Mouse (Mus musculus) intestine, embryonic 14.5 days (tissue): ENCODE results near the gene Fkbp8. TPM values are rescaled to one million over a fixed set of nuclear protein-coding genes. Genes with fewer than 3 reads are reported as not detected.

ENCODE experiments used
- ATAC-seq: fragments of 200-750 bp; cut with Nextera tagmentation; replicated peaks from 2 replicates; pipeline ENCODE4 v1.8.0; 2017; ENCODE audit warnings: low read depth, moderate number of reproducible peaks, moderate TSS enrichment, moderate library complexity; ENCODE audit not compliant: low FRiP score, low TSS enrichment
- DNase-seq: peaks from one replicate; pipeline ENCODE4 v3.0.0-alpha.2; 2018; ENCODE audit warnings: low spot score
- H3K27ac ChIP-seq: fragments of 300-500 bp; sonication (generic); 2 replicates; pipeline ENCODE4 v1.5.1; 2014; ENCODE audit warnings: low read depth, mild to moderate bottlenecking, control low read depth
- H3K27me3 ChIP-seq: fragments of 300-500 bp; sonication (generic); replicated peaks from 2 replicates; pipeline ENCODE4 v1.6.1; 2014; ENCODE audit warnings: low read length, control low read depth; ENCODE audit not compliant: control insufficient read depth, insufficient read depth
- H3K36me3 ChIP-seq: fragments of 300-500 bp; sonication (generic); 2 replicates; pipeline ENCODE4 v1.6.1; 2014; ENCODE audit warnings: low read length, control low read depth; ENCODE audit not compliant: control insufficient read depth, insufficient read depth
- H3K4me1 ChIP-seq: fragments of 300-500 bp; sonication (generic); replicated peaks from 2 replicates; pipeline ENCODE4 v1.6.1; 2014; ENCODE audit warnings: low read length, control low read depth, mixed read lengths; ENCODE audit not compliant: control insufficient read depth, insufficient read depth
- H3K4me2 ChIP-seq: fragments of 300-500 bp; sonication (generic); 2 replicates; pipeline ENCODE4 v1.6.1; 2014; ENCODE audit warnings: low read length
- H3K4me3 ChIP-seq: fragments of 300-500 bp; sonication (generic); 2 replicates; pipeline ENCODE4 v1.5.1; 2014; ENCODE audit warnings: low read depth, low read length, control low read depth, mixed read lengths
- H3K9ac ChIP-seq: fragments of 300-500 bp; sonication (generic); 2 replicates; pipeline ENCODE4 v1.6.1; 2014; ENCODE audit warnings: mild to moderate bottlenecking, low read length
- H3K9me3 ChIP-seq: fragments of 300-500 bp; sonication (generic); 2 replicates; pipeline ENCODE4 v1.6.1; 2016; ENCODE audit warnings: low read length, control low read depth; ENCODE audit not compliant: control insufficient read depth
- WGBS: fragments of 180-500 bp; shearing (Covaris S2); extraction: QIAGEN DNeasy Blood & Tissue Kit; methylation state at CpG from one replicate; pipeline ENCODE4 v1.1.7; 2014; 5-methylcytosine and 5-hydroxymethylcytosine counted together
- polyA plus RNA-seq: library from polyadenylated mRNA; unstranded; fragments of >200 nt; fragmentation: Nextera tagmentation; extraction: Ambion mirVana; gene quantifications from 2 replicates; pipeline ENCODE4 v1.2.1, GENCODE M21; 2014

Fkbp8 gene
- polyA plus RNA-seq, 1 experiment from 2014 or later: 278 TPM

DNA sequence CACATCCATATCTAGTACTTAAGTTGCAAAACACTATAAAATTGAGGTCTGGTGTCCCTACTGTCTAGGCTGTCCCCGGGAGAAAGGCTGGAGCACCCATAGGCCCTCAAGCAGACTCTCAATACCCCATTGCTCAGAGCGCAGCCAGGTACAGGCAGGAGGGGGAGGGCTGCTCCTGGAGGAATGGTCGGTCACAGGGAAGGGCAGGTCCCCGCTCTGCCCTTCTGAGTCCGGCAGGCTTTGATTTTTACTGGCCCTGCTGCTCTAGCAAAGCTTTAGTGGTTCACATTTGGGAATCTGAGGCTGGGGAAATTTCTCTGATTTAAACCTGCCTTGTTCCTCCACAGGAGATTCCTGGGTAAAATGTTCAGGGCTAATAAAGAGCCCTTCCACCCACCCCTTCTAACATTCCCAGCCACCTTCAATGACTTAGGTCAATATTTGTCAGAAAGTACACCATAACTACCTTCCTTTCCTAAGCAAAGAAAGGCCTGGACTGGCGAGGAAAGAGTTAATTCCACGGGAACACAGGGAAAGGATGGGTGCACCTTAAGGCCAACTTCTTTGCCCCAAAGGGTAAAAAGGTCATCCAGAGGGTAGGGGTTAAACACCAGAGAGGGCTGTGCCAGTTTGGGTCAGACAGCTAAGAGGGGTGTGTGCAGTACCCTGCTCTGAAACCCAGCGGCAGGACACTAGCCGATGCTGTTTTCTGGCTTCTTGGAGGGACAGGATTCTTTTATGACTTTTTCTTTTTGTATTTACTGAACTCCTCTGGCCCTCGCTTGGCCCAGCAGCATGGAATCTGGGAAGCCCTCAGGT is 37.3 kb upstream of the Fkbp8 start:
- DNase-seq (no peak), ATAC-seq (no peak)
- Histone ChIP-seq H3K9me3 (no peaks in the 10 kb centered on the region), H3K36me3 (no peaks in the 10 kb centered on the region), H3K4me2 (peak overlapping the region; percentile 49; the same call in 1 of the 2 replicates), H3K4me3 (no peak overlapping the region), H3K4me1 (peaks cover 31% of the 10 kb centered on the region), H3K27ac (no peak overlapping the region), H3K9ac (no peak overlapping the region), H3K27me3 (peaks cover 100% of the 10 kb centered on the region)
- 13% methylated on average over 10 of the region's 10 CpGs for WGBS

DNA sequence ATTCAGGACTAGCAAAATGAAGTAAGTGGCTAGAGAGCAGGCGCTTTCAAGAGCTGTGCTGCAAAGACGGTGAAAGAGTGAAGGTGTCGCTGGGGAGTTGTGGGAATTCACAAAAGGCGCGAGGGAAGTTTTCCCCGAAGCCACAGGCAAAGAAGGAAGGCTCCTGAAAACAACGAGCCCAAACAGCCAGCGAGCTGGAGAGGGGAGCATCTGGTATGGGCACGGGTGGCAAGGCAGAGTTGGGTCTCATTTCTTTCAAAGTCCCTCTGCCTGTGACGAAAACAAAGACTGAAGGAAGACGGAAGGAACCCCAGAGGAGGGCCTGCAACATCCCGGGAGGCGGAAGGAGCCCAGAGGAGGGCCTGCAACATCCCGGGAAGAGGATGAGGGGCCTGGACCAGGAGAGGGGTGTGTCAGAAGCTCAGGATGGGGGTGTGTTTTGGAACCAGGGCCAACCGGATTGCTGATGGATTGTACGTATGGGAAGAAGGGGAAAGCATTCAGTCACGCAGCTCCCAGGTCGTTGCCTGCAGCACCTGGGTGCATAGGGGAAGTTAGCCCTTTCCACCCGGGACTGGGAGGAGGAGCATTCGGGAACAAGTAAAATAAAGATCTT is 36.5 kb upstream of the Fkbp8 start:
- Histone ChIP-seq H3K4me1 (peaks cover 31% of the 10 kb centered on the region), H3K27ac (no peak overlapping the region), H3K4me2 (no peak overlapping the region), H3K27me3 (peaks cover 100% of the 10 kb centered on the region), H3K9me3 (no peaks in the 10 kb centered on the region), H3K4me3 (no peak overlapping the region), H3K36me3 (no peaks in the 10 kb centered on the region), H3K9ac (no peak overlapping the region)
- 4% methylated on average over 20 of the region's 20 CpGs for WGBS
- ATAC-seq (no peak), DNase-seq (no peak)

DNA sequence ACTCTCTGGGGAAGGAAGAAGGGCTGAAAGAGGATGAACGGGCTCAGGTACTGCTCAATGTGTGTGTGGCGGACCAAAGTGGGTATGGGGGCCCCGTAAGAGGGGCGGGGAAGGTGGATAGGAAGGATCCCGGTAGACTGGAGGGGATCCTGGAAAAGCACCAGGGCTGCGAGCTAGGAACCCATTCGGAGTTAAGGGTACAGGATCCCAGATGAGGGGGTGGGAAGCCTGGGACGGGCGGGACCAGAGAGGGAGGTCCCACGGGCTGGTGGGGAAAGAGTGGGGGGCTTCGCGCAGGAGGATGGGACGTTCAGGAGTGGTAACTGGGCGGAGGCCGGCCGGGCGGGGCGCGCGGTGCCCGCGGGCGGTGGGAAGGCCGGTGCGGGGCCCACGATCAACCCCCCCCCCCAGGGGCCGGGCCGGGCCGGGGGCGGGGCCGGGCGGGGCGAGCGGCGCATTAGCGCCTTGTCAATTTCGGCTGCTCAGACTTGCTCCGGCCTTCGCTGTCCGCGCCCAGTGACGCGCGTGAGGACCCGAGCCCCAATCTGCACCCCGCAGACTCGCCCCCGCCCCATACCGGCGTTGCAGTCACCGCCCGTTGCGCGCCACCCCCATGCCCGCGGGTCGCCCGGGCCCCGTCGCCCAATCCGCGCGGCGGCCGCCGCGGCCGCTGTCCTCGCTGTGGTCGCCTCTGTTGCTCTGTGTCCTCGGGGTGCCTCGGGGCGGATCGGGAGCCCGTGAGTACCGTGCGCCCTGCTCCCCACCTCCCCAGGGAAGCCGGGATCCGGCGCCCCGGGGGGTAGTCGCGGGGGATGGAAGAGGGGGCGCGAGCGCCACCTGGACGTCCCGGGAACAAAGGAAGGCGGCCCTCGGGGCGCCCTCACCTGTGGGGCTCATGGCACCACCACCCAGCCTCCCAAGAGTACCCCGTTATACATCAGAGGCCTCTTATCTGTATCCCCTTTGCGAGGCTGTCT is 34.6 kb upstream of the Fkbp8 start, which contains the start of gene Crlf1:
Gene Crlf1 (plus strand): TSS at position 495 of the 977 bp plus-strand sequence.
- WGBS: under 1% methylated on average over 61 of the region's 93 CpGs
- no peak for DNase-seq

DNA sequence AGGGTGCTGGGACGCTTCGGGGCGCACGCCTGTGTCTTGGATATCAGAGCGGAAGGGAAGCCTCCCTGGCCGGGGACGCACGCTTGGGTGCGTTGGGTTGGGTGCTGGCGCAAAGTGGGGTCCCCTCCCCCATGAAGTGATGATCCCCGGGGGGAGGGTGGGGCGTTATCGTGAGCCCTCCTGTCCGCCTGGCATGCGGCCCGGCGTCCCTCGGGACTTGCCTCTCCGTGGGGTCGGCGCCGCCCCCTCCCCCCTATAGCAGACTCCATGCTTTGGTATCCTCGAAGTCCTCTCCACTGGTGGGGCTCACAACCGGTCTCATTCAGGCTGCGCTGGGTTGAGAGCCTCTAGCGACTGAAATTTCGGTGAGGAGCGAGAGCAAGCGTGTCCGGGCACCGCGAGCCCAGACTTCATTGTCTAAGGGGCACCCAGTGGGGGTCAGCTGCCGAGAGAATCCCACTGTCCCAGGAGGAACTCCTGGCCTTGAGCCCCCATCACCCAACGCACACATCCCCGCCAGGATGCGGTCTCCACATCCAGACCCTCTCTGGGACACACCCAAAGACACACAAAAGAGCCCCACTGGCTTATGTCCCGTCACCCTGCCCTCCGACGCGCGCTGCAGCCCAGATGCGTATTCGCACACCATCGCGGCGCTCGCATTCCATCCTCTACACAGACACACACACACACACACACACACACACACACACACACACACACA is 33.7 kb upstream of the Fkbp8 start:
- Histone ChIP-seq H3K4me3 (peak overlapping the region; percentile 33), H3K27me3 (peaks cover 99% of the 10 kb centered on the region), H3K4me1 (peaks cover 23% of the 10 kb centered on the region), H3K9ac (no peak overlapping the region), H3K9me3 (no peaks in the 10 kb centered on the region), H3K4me2 (peak overlapping the region; percentile 70; the same call in 1 of the 2 replicates), H3K27ac (no peak overlapping the region), H3K36me3 (no peaks in the 10 kb centered on the region)
- ATAC-seq (no peak), DNase-seq (no peak)
- 2% methylated on average over 47 of the region's 47 CpGs for WGBS

More for the DNA sequence above, 34.6 kb upstream of the Fkbp8 start, which contains the start of gene Crlf1:
- Histone ChIP-seq H3K4me1 (peaks cover 31% of the 10 kb centered on the region), H3K27me3 (peaks cover 100% of the 10 kb centered on the region), H3K27ac (no peak within 1 kb of the TSS), H3K4me2 (peak within 1 kb of the TSS; percentile 70), H3K36me3 (no peaks in the 10 kb centered on the region), H3K9ac (no peak within 1 kb of the TSS; the same call in 1 of the 2 replicates), H3K9me3 (no peaks in the 10 kb centered on the region), H3K4me3 (peak within 1 kb of the TSS; percentile 33)
- no peak; the same call in 1 of the 2 replicates for ATAC-seq

DNA sequence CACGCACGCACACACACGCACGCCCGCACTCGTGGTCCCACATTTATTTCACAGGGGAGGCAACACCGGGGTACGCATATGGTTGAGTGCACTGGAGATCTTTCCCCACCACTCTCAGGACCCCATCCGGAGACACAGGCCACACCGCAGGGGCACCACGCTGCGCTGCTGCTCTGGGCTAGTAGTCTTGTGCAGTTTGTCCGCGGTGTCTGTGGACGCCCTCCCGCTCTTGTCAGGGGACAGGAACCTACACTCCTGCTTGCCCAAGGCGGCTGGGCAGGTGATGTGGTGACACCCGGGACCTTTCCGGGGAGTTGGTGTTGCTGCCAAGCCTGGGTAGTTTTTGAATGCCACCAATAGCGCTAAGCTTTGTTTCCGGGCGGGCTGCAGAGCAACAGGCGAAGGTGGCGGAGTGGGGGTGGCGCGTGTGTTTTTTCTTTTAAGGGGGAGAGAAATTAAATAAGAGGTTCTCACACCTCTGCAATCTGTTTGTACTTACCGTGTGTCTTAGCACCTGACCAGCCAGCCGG is 33.0 kb upstream of the Fkbp8 start:
- H3K27ac ChIP-seq: no peak overlapping the region
- DNase-seq (no peak), ATAC-seq (no peak)
- H3K4me2 ChIP-seq: no peak overlapping the region
- H3K4me3 ChIP-seq: no peak overlapping the region
- no peaks in the 10 kb centered on the region for H3K9me3 ChIP-seq
- no peak overlapping the region for H3K9ac ChIP-seq
- H3K36me3 ChIP-seq: no peaks in the 10 kb centered on the region
- 2% methylated on average over 28 of the region's 28 CpGs for WGBS
- H3K27me3 ChIP-seq: peaks cover 99% of the 10 kb centered on the region
- H3K4me1 ChIP-seq: peaks cover 18% of the 10 kb centered on the region

DNA sequence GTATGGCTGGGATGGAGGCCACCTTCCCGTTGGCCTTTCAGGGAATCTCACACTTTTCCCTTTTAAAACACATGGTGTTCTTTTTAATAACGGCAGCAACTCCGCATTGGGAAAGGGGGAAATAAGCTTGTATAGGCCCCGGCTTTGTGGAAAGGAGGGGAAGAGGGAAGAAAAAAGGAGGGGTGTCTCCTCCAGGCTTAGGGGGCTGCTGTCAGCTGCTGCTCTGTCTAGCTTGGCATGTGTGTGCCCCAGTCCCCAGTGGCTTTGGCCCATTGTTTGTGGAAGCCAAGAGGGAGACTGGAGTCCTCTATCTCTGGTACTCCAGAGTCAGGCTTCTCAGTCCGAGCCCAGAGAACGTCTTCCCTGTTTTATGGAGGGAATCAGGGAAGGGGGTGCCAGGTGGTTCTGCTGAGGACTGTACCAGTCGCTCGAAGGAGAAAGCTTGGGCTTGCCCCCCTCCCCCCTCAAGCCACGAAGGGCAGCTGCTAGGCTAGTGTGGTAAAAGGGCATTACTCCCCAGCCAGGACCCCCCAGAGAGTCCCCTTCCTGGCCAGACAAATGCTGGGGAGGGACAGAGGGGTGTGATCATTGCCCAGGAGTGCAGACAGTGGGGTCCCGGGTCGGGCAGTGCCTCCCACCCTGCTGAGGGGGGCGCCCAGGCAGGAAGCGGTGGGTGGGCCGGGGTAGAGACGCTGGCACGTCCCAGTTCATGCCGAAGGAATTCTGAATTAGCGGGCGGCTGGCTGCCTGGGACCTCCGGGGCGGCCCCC is 32.3 kb upstream of the Fkbp8 start:
- 2% methylated on average over 21 of the region's 21 CpGs for WGBS
- Histone ChIP-seq H3K4me2 (no peak overlapping the region), H3K27ac (no peak overlapping the region), H3K36me3 (no peaks in the 10 kb centered on the region), H3K9me3 (no peaks in the 10 kb centered on the region), H3K4me1 (peaks cover 11% of the 10 kb centered on the region), H3K4me3 (no peak overlapping the region), H3K9ac (no peak overlapping the region), H3K27me3 (peaks cover 99% of the 10 kb centered on the region)
- ATAC-seq (no peak), DNase-seq (no peak)

DNA sequence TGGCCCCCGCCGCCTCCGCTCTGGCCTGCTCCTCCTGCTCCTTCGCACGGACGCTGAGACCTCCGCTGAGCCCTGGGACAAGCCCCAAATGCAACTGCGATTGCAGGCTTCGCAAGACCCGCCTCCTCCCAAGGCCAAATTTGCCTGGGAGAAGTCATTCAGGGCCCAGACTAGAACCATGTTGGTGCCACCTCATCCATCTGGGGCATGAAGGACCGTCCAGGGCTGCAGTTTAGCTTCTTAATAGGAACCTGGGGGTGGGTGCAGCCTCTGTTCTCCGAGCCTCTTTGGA is 31.8 kb upstream of the Fkbp8 start:
- no peak overlapping the region for H3K4me3 ChIP-seq

More for the DNA sequence above, 31.8 kb upstream of the Fkbp8 start:
- DNase-seq (no peak), ATAC-seq (no peak)
- WGBS: 5% methylated on average over 12 of the region's 12 CpGs
- Histone ChIP-seq H3K27me3 (peaks cover 99% of the 10 kb centered on the region), H3K4me1 (peaks cover 10% of the 10 kb centered on the region), H3K9me3 (no peaks in the 10 kb centered on the region), H3K27ac (no peak overlapping the region), H3K4me2 (no peak overlapping the region), H3K9ac (no peak overlapping the region), H3K36me3 (no peaks in the 10 kb centered on the region)
